Mouse (Mus musculus) urinary bladder, postnatal 14 days (tissue): ENCODE data around the gene Stox2.
A peak's percentile ranks its signal among the peaks of the same experiment; 100 is the strongest.

ENCODE experiments used
- DNase-seq: peaks from one replicate; pipeline ENCODE4 v3.0.0; 2021; ENCODE audit warnings: low spot score

Gene Stox2

GRCm38 (mm10) chr8:47242207-47243004 lies 203.8 kb downstream of the Stox2 start:
- peak; percentile 56 for DNase-seq

- DNase-seq, result no peak
These were observed 204.6 kb downstream of the Stox2 start for GRCm38 (mm10) chr8:47241421-47242078.

- DNase-seq, result no peak
These were observed 205.3 kb downstream of the Stox2 start for GRCm38 (mm10) chr8:47240871-47241270.

GRCm38 (mm10) chr8:47240266-47240665 lies 205.9 kb downstream of the Stox2 start:
- DNase-seq, result no peak

GRCm38 (mm10) chr8:47232081-47232480 lies 214.1 kb downstream of the Stox2 start:
- no peak for DNase-seq

GRCm38 (mm10) chr8:47230057-47230456 lies 216.1 kb downstream of the Stox2 start:
- DNase-seq, result no peak

- DNase-seq, result no peak
These were observed 224.3 kb downstream of the Stox2 start for GRCm38 (mm10) chr8:47221851-47222250.

GRCm38 (mm10) chr8:47221191-47221590 lies 225.0 kb downstream of the Stox2 start:
- no peak for DNase-seq

- no peak for DNase-seq
These were observed 225.8 kb downstream of the Stox2 start for GRCm38 (mm10) chr8:47220390-47220789.

- DNase-seq, result peak; percentile 46
These were observed 227.6 kb downstream of the Stox2 start for GRCm38 (mm10) chr8:47218536-47218935.

GRCm38 (mm10) chr8:47218021-47218420 lies 228.1 kb downstream of the Stox2 start:
- DNase-seq, result no peak

- no peak for DNase-seq
These were observed 234.0 kb downstream of the Stox2 start for GRCm38 (mm10) chr8:47212124-47212523.

GRCm38 (mm10) chr8:47211226-47211625 lies 234.9 kb downstream of the Stox2 start:
- DNase-seq, result no peak

GRCm38 (mm10) chr8:47208246-47208645 lies 237.9 kb downstream of the Stox2 start:
- no peak for DNase-seq

GRCm38 (mm10) chr8:47206640-47207237 lies 239.4 kb downstream of the Stox2 start:
- no peak for DNase-seq

GRCm38 (mm10) chr8:47205472-47205871 lies 240.7 kb downstream of the Stox2 start:
- no peak for DNase-seq

- no peak for DNase-seq
These were observed 249.8 kb downstream of the Stox2 start for GRCm38 (mm10) chr8:47196391-47196790.

- DNase-seq, result no peak
These were observed 252.7 kb downstream of the Stox2 start for GRCm38 (mm10) chr8:47193321-47193996.

- no peak for DNase-seq
These were observed 254.5 kb downstream of the Stox2 start for GRCm38 (mm10) chr8:47191444-47192365.

- no peak for DNase-seq
These were observed 260.8 kb downstream of the Stox2 start for GRCm38 (mm10) chr8:47185396-47185795.

- no peak for DNase-seq
These were observed 263.2 kb downstream of the Stox2 start for GRCm38 (mm10) chr8:47182771-47183558.
